ENCODE assay signal across 30 mouse cellular contexts in the genomic region with DNA sequence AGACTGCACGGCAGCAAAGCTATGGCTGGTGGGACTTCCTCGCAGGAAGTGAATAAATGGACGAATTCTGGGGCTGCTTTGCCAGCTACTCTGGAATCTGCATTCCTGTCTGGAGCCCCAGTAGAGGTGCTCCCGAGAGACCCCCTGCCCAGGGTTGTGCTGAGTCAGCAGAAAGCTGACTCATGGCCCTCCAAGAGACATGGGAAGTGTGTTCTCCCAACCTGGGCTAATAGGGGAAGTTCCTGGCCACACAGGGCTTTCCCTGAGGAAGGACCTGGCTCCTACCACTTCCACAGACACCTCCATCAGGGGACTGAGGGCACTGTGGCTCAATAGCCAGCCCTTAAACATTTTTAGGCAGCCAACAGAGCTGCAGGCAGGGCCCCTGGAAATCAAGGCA. TPM values are rescaled to one million over a fixed set of nuclear protein-coding genes. Genes with fewer than 3 reads are reported as not detected.
DNase-seq lines count a peak whose midpoint lies in the region; ATAC-seq and TF ChIP-seq lines count a peak whose summit lies in the region.
"Had no signal": no experiment of that assay in that cellular context is flagged by ENCODE, and none has a peak within 500 bp of the region (broad histone marks: within the 10 kb centered on the region; RNA-seq: fewer than 3 reads in every experiment).

No protein-coding gene starts in this region.

- no peaks in the 10 kb centered on the region for H3K36me3 ChIP-seq in heart, embryonic 10.5 days
- no peaks in the 10 kb centered on the region for H3K36me3 ChIP-seq in limb, embryonic 15.5 days
- H3K36me3 ChIP-seq in limb, embryonic 10.5 days = no peaks in the 10 kb centered on the region
- H3K36me3 ChIP-seq in CH12.LX (replicated peaks in 1 of 2; ENCODE audit: control insufficient read depth in 1 of 2, insufficient read depth in 1 of 2, low read length in 1 of 2) = no peaks in the 10 kb centered on the region
- H3K36me3 ChIP-seq: embryonic facial prominence, embryonic 13.5 days; G1E; hindbrain, embryonic 13.5 days; midbrain, embryonic 13.5 days; neural tube, embryonic 12.5 days had no signal

- in situ Hi-C loops in CH12.LX (cut with MboI; ENCODE audit: low pct_ligation_motif_present, low pct_unique_long_range_greater_than_20kb, low sequenced_read_pairs) = no loop called here

- no peaks in the 10 kb centered on the region for H3K79me2 ChIP-seq in CH12.LX (replicated peaks; ENCODE audit: control insufficient read depth, extremely low read depth, insufficient read depth, poor library complexity, severe bottlenecking)

- ATAC-seq in limb, embryonic 15.5 days (ENCODE audit: insufficient number of reproducible peaks, low FRiP score, low TSS enrichment, low read depth) = no peak
- peak; percentile 36; the same call in 1 of the 2 replicates for ATAC-seq in granulocyte monocyte progenitor cell, adult 5-6 weeks (replicated peaks; ENCODE audit: poor library complexity, severe bottlenecking)
- ATAC-seq: activated CD4-positive, CD25-positive, alpha-beta regulatory T cell, adult 4 months; CD4-positive, CD25-positive, alpha-beta regulatory T cell, adult 4 months; forebrain, embryonic 13.5 days; inflammation-experienced regulatory T-cells, adult 6 months had no signal

- no peak for TF ChIP-seq POLR2A in CH12.LX (IDR thresholded peaks at IDR 0.05; ENCODE audit: low read depth, low read length)

- dilution Hi-C loops in CH12.LX (cut with MboI; ENCODE audit: extremely low pct_ligation_motif_present, extremely low pct_unique_long_range_greater_than_20kb, low sequenced_read_pairs) = no loop called here

- H3K27ac ChIP-seq in heart, embryonic 10.5 days = peak overlapping the region; percentile 78
- 0 out of 2 replicates have a peak overlapping the region, but pooled peaks have one; percentile 48 for H3K27ac ChIP-seq in limb, embryonic 15.5 days
- no peak overlapping the region for H3K27ac ChIP-seq in limb, embryonic 10.5 days
- no peak overlapping the region for H3K27ac ChIP-seq in CH12.LX (ENCODE audit: insufficient read depth, low read depth)
- H3K27ac ChIP-seq: embryonic facial prominence, embryonic 13.5 days; forebrain, embryonic 13.5 days; hindbrain, embryonic 13.5 days; midbrain, embryonic 13.5 days; neural tube, embryonic 12.5 days had no signal

- no peak for TF ChIP-seq RAD21 in CH12.LX (IDR thresholded peaks at IDR 0.05; ENCODE audit: low read depth, low read length)

- H3K4me3 ChIP-seq in heart, embryonic 10.5 days = no peak overlapping the region
- H3K4me3 ChIP-seq in limb, embryonic 15.5 days = no peak overlapping the region
- H3K4me3 ChIP-seq in limb, embryonic 10.5 days = no peak overlapping the region
- H3K4me3 ChIP-seq in CH12.LX (replicated peaks in 1 of 3; ENCODE audit: low read depth in 2 of 3, low read length in 2 of 3, poor library complexity in 1 of 3) = no peak overlapping the region
- H3K4me3 ChIP-seq: embryonic facial prominence, embryonic 13.5 days; forebrain, embryonic 13.5 days; hindbrain, embryonic 13.5 days; midbrain, embryonic 13.5 days; neural tube, embryonic 12.5 days had no signal

- H3K9me3 ChIP-seq in heart, embryonic 10.5 days = no peaks in the 10 kb centered on the region
- H3K9me3 ChIP-seq in limb, embryonic 15.5 days = no peaks in the 10 kb centered on the region
- no peaks in the 10 kb centered on the region for H3K9me3 ChIP-seq in limb, embryonic 10.5 days (replicated peaks)
- H3K9me3 ChIP-seq in CH12.LX (replicated peaks; ENCODE audit: low read length) = no peaks in the 10 kb centered on the region
- H3K9me3 ChIP-seq: embryonic facial prominence, embryonic 13.5 days; forebrain, embryonic 13.5 days; G1E; hindbrain, embryonic 13.5 days; midbrain, embryonic 13.5 days; neural tube, embryonic 12.5 days had no signal

- TF ChIP-seq EP300 in CH12.LX (IDR thresholded peaks at IDR 0.05; ENCODE audit: low read length) = no peak

- no peak for DNase-seq in heart, embryonic 10.5 days (ENCODE audit: low spot score)
- no peak for DNase-seq in heart, postnatal 25 days (ENCODE audit: low spot score)
- no peak for DNase-seq in limb, embryonic 10.5 days (ENCODE audit: low spot score)
- no peak for DNase-seq in CH12.LX (ENCODE audit: extremely low read depth)
- no peak for DNase-seq in layer of hippocampus, adult 11-12 months (ENCODE audit: low spot score)
- DNase-seq in retina, postnatal 1 day = no peak
- DNase-seq: cerebellum, adult 18-20 months; cerebellum, postnatal 14 days; kidney, postnatal 10 days; liver, postnatal 0 days had no signal

- no peak for TF ChIP-seq CTCF in CH12.LX (conservative IDR thresholded peaks at IDR 0.05 in 1 of 2, IDR thresholded peaks at IDR 0.05 in 1 of 2; ENCODE audit: low read depth in 2 of 2, low read length in 2 of 2)

- H3K4me1 ChIP-seq in heart, embryonic 10.5 days = peaks cover 76% of the 10 kb centered on the region
- peaks cover 38% of the 10 kb centered on the region for H3K4me1 ChIP-seq in limb, embryonic 15.5 days
- peaks cover 44% of the 10 kb centered on the region for H3K4me1 ChIP-seq in limb, embryonic 10.5 days
- peaks cover 14 to 39% of the 10 kb centered on the region in 2 experiments for H3K4me1 ChIP-seq in CH12.LX (ENCODE audit: control insufficient read depth in 1 of 2, insufficient read depth in 2 of 2)
- H3K4me1 ChIP-seq: neural tube, embryonic 12.5 days had no signal

- H3K9ac ChIP-seq in limb, embryonic 15.5 days = no peak overlapping the region
- no peak overlapping the region for H3K9ac ChIP-seq in CH12.LX (ENCODE audit: insufficient read depth, low read depth)
- H3K9ac ChIP-seq: embryonic facial prominence, embryonic 13.5 days; forebrain, embryonic 13.5 days; liver, postnatal 0 days; midbrain, embryonic 13.5 days; neural tube, embryonic 12.5 days had no signal

- H3K4me2 ChIP-seq in limb, embryonic 15.5 days = no peak overlapping the region
- no peak overlapping the region for H3K4me2 ChIP-seq in CH12.LX (ENCODE audit: insufficient read depth, low read depth, poor library complexity, severe bottlenecking)
- H3K4me2 ChIP-seq: embryonic facial prominence, embryonic 13.5 days; forebrain, embryonic 13.5 days; hindbrain, embryonic 13.5 days; liver, embryonic 11.5 days; midbrain, embryonic 13.5 days; neural tube, embryonic 12.5 days had no signal

- WGBS in heart, embryonic 10.5 days = 53% methylated on average over 4 of the region's 4 CpGs
- WGBS in limb, embryonic 15.5 days = 65% methylated on average over 4 of the region's 4 CpGs
- WGBS in limb, embryonic 10.5 days = 70% methylated on average over 4 of the region's 4 CpGs

- intact Hi-C loops in heart, postnatal 25 days (cut with DNase I) = no loop called here

- H3K27me3 ChIP-seq in heart, embryonic 10.5 days (ENCODE audit: insufficient read depth, poor library complexity, severe bottlenecking) = 0 out of 2 replicates have a peak, but pooled peaks cover 10% of the 10 kb centered on the region
- H3K27me3 ChIP-seq in limb, embryonic 15.5 days = no peaks in the 10 kb centered on the region
- no peaks in the 10 kb centered on the region for H3K27me3 ChIP-seq in limb, embryonic 10.5 days (ENCODE audit: low read depth, poor library complexity, severe bottlenecking)
- no peaks in the 10 kb centered on the region for H3K27me3 ChIP-seq in CH12.LX (replicated peaks)
- H3K27me3 ChIP-seq: embryonic facial prominence, embryonic 13.5 days; forebrain, embryonic 13.5 days; hindbrain, embryonic 13.5 days; midbrain, embryonic 13.5 days; neural tube, embryonic 12.5 days had no signal

TF ChIP-seq in CH12.LX, 34 proteins besides CTCF, POLR2A, EP300 and RAD21:
- no peak for TF ChIP-seq ETS1 (conservative IDR thresholded peaks at IDR 0.05; ENCODE audit: low read depth, low read length)
- TF ChIP-seq ZNF384 (IDR thresholded peaks at IDR 0.05; ENCODE audit: low read depth, low read length) = no peak
- peak; percentile 94 for TF ChIP-seq MAFK (IDR thresholded peaks at IDR 0.05; ENCODE audit: insufficient replicate concordance, low read length)
- no peak for TF ChIP-seq ZMIZ1 (IDR thresholded peaks at IDR 0.05; ENCODE audit: low read depth, low read length)
- TF ChIP-seq POLR2AphosphoS2 (IDR thresholded peaks at IDR 0.05; ENCODE audit: low read depth, low read length) = no peak
- no peak for TF ChIP-seq NELFE (IDR thresholded peaks at IDR 0.05; ENCODE audit: low read depth, low read length)
- no peak for TF ChIP-seq HCFC1 (IDR thresholded peaks at IDR 0.05; ENCODE audit: low read depth, low read length)
- no peak for TF ChIP-seq JUN (IDR thresholded peaks at IDR 0.05; ENCODE audit: insufficient read depth, low read depth, low read length)

RNA-seq across cellular contexts. Expression of a gene that starts 50.4 kb away (rescaled TPM):
- not detected in 2 replicates for polyA plus RNA-seq in heart, embryonic 10.5 days (2016; fragmentation: Nextera tagmentation; extraction: Ambion mirVana)
- total RNA-seq in heart, postnatal 25 days (2021) = not detected
- 0.77 and 1.1 TPM in 2 replicates for polyA plus RNA-seq in limb, embryonic 15.5 days (2015; fragmentation: Nextera tagmentation; extraction: Ambion mirVana)
- polyA plus RNA-seq in limb, embryonic 10.5 days (2016; fragmentation: Nextera tagmentation; extraction: Ambion mirVana) = not detected in 2 replicates
- total RNA-seq in CH12.LX (2012; rRNA removed) (0.17 and 0.51 TPM in 2 replicates), CH12.LX (2014; rRNA removed) (not detected in 2 replicates)
- not detected in 2 replicates for polyA plus RNA-seq in CH12.LX (2012; ENCODE audit: insufficient read length, low read depth)
- not detected in 2 replicates for total RNA-seq in granulocyte monocyte progenitor cell, adult 5-6 weeks (2014; fragmentation: Nextera tagmentation)
- not detected in 2 replicates for total RNA-seq in granulocyte monocyte progenitor cell, adult 5-6 weeks (2017)
- total RNA-seq: adrenal gland, adult 8-10 months; G1E; gastrocnemius, adult 8-10 months; layer of hippocampus, adult 18-20 months; megakaryocyte progenitor cell, adult 5-6 weeks had no signal
- polyA plus RNA-seq: activated CD4-positive, CD25-positive, alpha-beta regulatory T cell, adult 4 months; CD4-positive, CD25-positive, alpha-beta regulatory T cell, adult 4 months; embryonic facial prominence, embryonic 13.5 days; forebrain, embryonic 13.5 days; G1E; gonadal fat pad, adult 2 months; heart, postnatal 0 days; hindbrain, embryonic 13.5 days; inflammation-experienced regulatory T-cells, adult 6 months; limb, embryonic 11.5 days; liver, embryonic 11.5 days; liver, postnatal 0 days; midbrain, embryonic 13.5 days; neural tube, embryonic 12.5 days; stomach, embryonic 14.5 days had no signal

Comparison
In these comparisons a context has a peak if more than half of its experiments do, and no peak if none do; other contexts are left out.
1. H3K27ac ChIP-seq: peak in heart, embryonic 10.5 days (single experiment) and limb, embryonic 15.5 days (single experiment); none in limb, embryonic 10.5 days (single experiment) and CH12.LX (single experiment).